Mouse (Mus musculus): Measurements from ENCODE around the gene Serpina9.
"Not testable (repeated sequence)": the region's sequence is repeated elsewhere in the genome, so short reads cannot be mapped to it uniquely, and the experiment has no call there.

The Serpina9 gene

GRCm38 (mm10) chr12:103989514-103989767 lies 24.1 kb downstream of the Serpina9 start:
- no peak for DNase-seq

GRCm38 (mm10) chr12:103988754-103989513 lies 24.6 kb downstream of the Serpina9 start:
- peak; percentile 8 for DNase-seq

- DNase-seq, result no peak
Observed at GRCm38 (mm10) chr12:103985868-103986267, 27.7 kb downstream of the Serpina9 start.

GRCm38 (mm10) chr12:103984935-103985334 lies 28.6 kb downstream of the Serpina9 start:
- peak; percentile 48 for DNase-seq

GRCm38 (mm10) chr12:103981646-103982360 lies 31.8 kb downstream of the Serpina9 start:
- DNase-seq, result no peak

GRCm38 (mm10) chr12:103978294-103978693 lies 35.3 kb downstream of the Serpina9 start:
- no peak for DNase-seq

GRCm38 (mm10) chr12:103977846-103978245 lies 35.7 kb downstream of the Serpina9 start:
- DNase-seq, result no peak

- no peak for DNase-seq
Observed at GRCm38 (mm10) chr12:103977060-103977459, 36.5 kb downstream of the Serpina9 start.

- no peak for DNase-seq
Observed at GRCm38 (mm10) chr12:103971080-103971479, 42.5 kb downstream of the Serpina9 start.

GRCm38 (mm10) chr12:103969577-103970116 lies 43.9 kb downstream of the Serpina9 start:
- no peak for DNase-seq

- DNase-seq, result no peak
Observed at GRCm38 (mm10) chr12:103966761-103967160, 46.8 kb downstream of the Serpina9 start.

- DNase-seq, result no peak
Observed at GRCm38 (mm10) chr12:103963288-103963687, 50.3 kb downstream of the Serpina9 start.

GRCm38 (mm10) chr12:103962860-103963259 lies 50.7 kb downstream of the Serpina9 start:
- no peak for DNase-seq

DNA sequence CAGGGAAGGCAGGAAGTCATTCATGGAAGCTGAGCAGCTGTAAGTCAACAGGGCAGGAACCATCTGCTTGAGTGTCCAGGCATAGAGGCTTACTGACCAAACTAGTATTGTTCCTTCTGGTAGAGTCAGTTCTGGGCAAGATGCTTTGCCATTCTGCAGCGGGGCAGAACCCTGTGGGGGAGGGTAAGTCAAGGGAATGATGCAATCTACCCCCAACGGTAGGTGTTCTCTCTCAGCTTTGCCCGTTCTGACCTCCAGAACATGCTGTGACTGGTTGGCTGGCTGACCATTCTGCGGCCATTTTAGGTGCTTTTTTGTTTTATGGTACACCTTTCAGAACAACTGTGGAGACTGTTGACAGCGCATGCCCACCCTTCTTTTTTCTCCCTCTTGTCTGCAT lies 51.2 kb downstream of the Serpina9 start:
- no peak for DNase-seq

DNA sequence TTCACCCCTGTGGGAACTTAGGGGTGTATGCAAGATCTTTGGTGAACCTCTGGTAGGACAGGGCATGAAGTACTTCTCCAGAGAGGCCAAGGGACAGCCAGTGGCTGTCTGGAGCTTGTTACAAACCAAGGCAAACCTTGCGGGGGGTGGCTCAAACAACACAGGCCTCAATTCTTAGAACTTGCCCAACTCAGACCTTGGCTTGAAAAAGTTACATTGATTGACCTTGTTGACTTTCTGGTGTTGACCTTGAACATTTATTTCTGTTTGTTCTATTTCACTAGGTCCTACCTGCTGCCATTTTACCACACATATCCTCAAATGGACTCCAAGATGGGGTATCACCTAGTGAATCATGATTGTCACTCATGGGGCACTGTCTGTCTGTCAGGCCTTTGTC lies 51.8 kb downstream of the Serpina9 start:
- DNase-seq, result no peak

DNA sequence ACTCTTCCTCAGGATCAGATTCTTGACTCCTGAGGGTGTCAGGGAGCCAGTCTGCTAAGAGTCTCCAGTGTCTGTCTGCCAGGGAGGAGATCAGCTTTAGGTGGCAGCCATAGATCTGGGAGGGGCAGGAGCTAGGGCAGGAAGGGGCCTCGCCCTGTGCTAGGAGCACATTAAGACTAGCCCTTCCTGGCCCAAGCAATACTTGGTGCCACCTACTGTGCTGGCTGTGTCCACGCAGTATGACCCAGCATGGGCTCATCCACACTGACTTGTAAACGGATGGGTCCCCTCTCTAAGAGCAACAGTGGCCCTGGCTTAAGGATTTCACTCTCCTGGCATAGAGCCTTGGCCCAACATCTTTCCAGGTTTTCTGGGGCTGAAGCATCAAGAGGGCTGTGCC lies 54.8 kb downstream of the Serpina9 start, which contains the start of gene Serpina1e:
Serpina1e (minus strand) TSS at position 178 of the 400 bp plus-strand sequence.
- DNase-seq, result no peak

GRCm38 (mm10) chr12:103956555-103956954 lies 57.0 kb downstream of the Serpina9 start:
- not testable (repeated sequence) for DNase-seq

GRCm38 (mm10) chr12:103952972-103953371 lies 60.6 kb downstream of the Serpina9 start:
- not testable (repeated sequence) for DNase-seq

DNA sequence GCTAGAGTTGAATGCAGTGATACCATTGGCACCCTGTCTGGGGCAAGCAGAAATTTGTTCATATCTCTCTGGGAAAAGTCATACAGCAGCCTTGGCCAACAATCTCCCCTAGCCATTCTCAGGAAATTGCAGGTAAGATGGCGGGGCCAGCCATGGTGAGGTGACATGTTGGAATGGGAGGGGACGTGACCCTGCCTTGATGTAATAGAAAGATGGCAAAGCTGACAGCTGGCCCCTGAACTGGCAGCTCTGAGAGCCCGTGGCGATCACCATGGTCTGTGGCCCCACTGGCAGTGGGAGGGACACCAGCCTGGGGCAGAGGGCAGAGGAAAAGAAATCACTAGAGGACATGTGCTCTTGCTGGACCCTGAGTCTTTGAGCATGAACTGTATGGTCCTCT lies 67.3 kb downstream of the Serpina9 start:
- DNase-seq, result no peak

Measured in kidney, adult 18-20 months (tissue).